ENCODE assay signal across 6 mouse cellular contexts in genomic region chr10:80989854-80990253, GRCm38 (mm10). TPM values are rescaled to one million over a fixed set of nuclear protein-coding genes. Genes with fewer than 3 reads are reported as not detected.
"Had no signal": no experiment of that assay in that cellular context is flagged by ENCODE, and none has a peak within 500 bp of the region (broad histone marks: within the 10 kb centered on the region; RNA-seq: fewer than 3 reads in every experiment).

No protein-coding gene starts in this region.

RNA-seq across cellular contexts. Expression of gene Diras1, which starts 35.6 kb away (rescaled TPM):
- total RNA-seq: megakaryocyte, adult 5-6 weeks; megakaryocyte-erythroid progenitor cell, adult 5-6 weeks had no signal
- polyA plus RNA-seq: liver, postnatal 0 days; lung, adult 2 months; lung, postnatal 0 days; macrophage had no signal
